Comparison of ENCODE assay signal across 15 mouse cellular contexts in the genomic region with DNA sequence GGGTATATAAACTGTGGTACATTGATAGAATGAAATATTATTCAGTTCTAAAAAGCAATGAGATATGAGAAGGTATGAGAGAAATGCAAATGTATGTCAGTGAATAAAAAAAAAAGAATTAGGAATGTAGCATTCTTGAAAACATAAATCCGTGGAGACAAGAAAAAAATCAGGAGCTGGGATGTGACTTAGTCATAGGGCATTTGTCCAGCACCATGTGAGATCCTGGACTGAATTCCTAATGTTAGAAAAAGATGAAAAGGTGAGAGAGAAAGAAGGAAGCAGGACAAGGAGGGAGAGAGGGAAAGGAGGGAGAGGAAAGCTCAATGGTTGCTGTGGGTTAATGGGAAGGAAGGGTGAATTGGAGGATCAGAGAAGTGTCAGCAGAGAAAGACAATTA.
"Had no signal": no experiment of that assay in that cellular context is flagged by ENCODE, and none has a peak within 500 bp of the region (broad histone marks: within the 10 kb centered on the region; RNA-seq: fewer than 3 reads in every experiment).

No protein-coding gene starts in this region.

- ATAC-seq: liver, embryonic 12.5 days; midbrain, embryonic 15.5 days had no signal

- H3K27ac ChIP-seq: limb, embryonic 10.5 days; limb, embryonic 13.5 days; liver, embryonic 12.5 days; liver, embryonic 15.5 days; macrophage; midbrain, embryonic 12.5 days; midbrain, embryonic 15.5 days; neural tube, embryonic 13.5 days had no signal

- H3K4me2 ChIP-seq: limb, embryonic 13.5 days; liver, embryonic 12.5 days; liver, embryonic 15.5 days; lung, embryonic 15.5 days; midbrain, embryonic 12.5 days; midbrain, embryonic 15.5 days; neural tube, embryonic 13.5 days had no signal

- H3K9me3 ChIP-seq: limb, embryonic 10.5 days; limb, embryonic 13.5 days; liver, embryonic 12.5 days; liver, embryonic 15.5 days; lung, embryonic 15.5 days; midbrain, embryonic 12.5 days; midbrain, embryonic 15.5 days; neural tube, embryonic 13.5 days had no signal

- H3K4me1 ChIP-seq: limb, embryonic 10.5 days; limb, embryonic 13.5 days; liver, embryonic 12.5 days; liver, embryonic 15.5 days; lung, embryonic 15.5 days; midbrain, embryonic 12.5 days; midbrain, embryonic 15.5 days; neural tube, embryonic 13.5 days had no signal

- H3K36me3 ChIP-seq: limb, embryonic 10.5 days; limb, embryonic 13.5 days; liver, embryonic 12.5 days; liver, embryonic 15.5 days; lung, embryonic 15.5 days; midbrain, embryonic 12.5 days; midbrain, embryonic 15.5 days; neural tube, embryonic 13.5 days had no signal

- DNase-seq: kidney, adult 8-10 months; liver; retina, postnatal 1 day; right cerebral cortex, postnatal 25 days; thymus, adult 18-20 months; thymus, postnatal 36 days had no signal

- H3K27me3 ChIP-seq: limb, embryonic 13.5 days; liver, embryonic 12.5 days; liver, embryonic 15.5 days; lung, embryonic 15.5 days; midbrain, embryonic 12.5 days; midbrain, embryonic 15.5 days; neural tube, embryonic 13.5 days had no signal

- H3K4me3 ChIP-seq: limb, embryonic 10.5 days; limb, embryonic 13.5 days; liver, embryonic 12.5 days; liver, embryonic 15.5 days; lung, embryonic 15.5 days; midbrain, embryonic 12.5 days; midbrain, embryonic 15.5 days; neural tube, embryonic 13.5 days had no signal

- H3K9ac ChIP-seq: limb, embryonic 13.5 days; liver, embryonic 12.5 days; liver, embryonic 15.5 days; lung, embryonic 15.5 days; midbrain, embryonic 12.5 days; midbrain, embryonic 15.5 days; neural tube, embryonic 13.5 days had no signal
